Mouse (Mus musculus) heart, postnatal 0 days (tissue): ENCODE measurements around the gene Set. TPM values are rescaled to one million over a fixed set of nuclear protein-coding genes. Genes with fewer than 3 reads are reported as not detected.

Experiments
- ATAC-seq: fragments of 200-750 bp; cut with Nextera tagmentation; 2 replicates; pipeline ENCODE4 v1.8.0; 2017; ENCODE audit warnings: low read depth, moderate number of reproducible peaks, moderate library complexity; ENCODE audit not compliant: insufficient read depth
- DNase-seq: peaks from one replicate; pipeline ENCODE4 v3.0.0-alpha.2; 2016; ENCODE audit warnings: low spot score
- H3K27ac ChIP-seq: fragments of 300-500 bp; sonication (generic); 2 replicates; pipeline ENCODE4 v1.5.1; 2014; ENCODE audit warnings: low read depth, mild to moderate bottlenecking
- H3K27me3 ChIP-seq: fragments of 300-500 bp; sonication (generic); 2 replicates; pipeline ENCODE4 v1.6.1; 2014; ENCODE audit warnings: low read length, mixed read lengths; ENCODE audit not compliant: control insufficient read depth, insufficient read depth
- H3K36me3 ChIP-seq: fragments of 300-500 bp; sonication (generic); replicated peaks from 2 replicates; pipeline ENCODE4 v1.6.1; 2014; ENCODE audit warnings: low read length, mixed read lengths; ENCODE audit not compliant: control insufficient read depth, insufficient read depth
- H3K4me1 ChIP-seq: fragments of 300-500 bp; sonication (generic); 2 replicates; pipeline ENCODE4 v1.6.1; 2014; ENCODE audit warnings: antibody characterized with exemption; ENCODE audit not compliant: control insufficient read depth, insufficient read depth
- H3K4me2 ChIP-seq: fragments of 300-500 bp; sonication (generic); 2 replicates; pipeline ENCODE4 v1.6.1; 2014; ENCODE audit warnings: low read depth, mild to moderate bottlenecking, low read length, moderate library complexity
- H3K4me3 ChIP-seq: fragments of 300-500 bp; sonication (generic); 2 replicates; pipeline ENCODE4 v1.5.1; 2014; ENCODE audit warnings: low read depth, low read length
- H3K9ac ChIP-seq: fragments of 300-500 bp; sonication (generic); replicated peaks from 2 replicates; pipeline ENCODE4 v1.6.1; 2014; ENCODE audit warnings: low read depth, low read length, mixed read lengths
- H3K9me3 ChIP-seq: fragments of 300-500 bp; sonication (generic); replicated peaks from 2 replicates; pipeline ENCODE4 v1.6.1; 2016; ENCODE audit warnings: low read length; ENCODE audit not compliant: control insufficient read depth
- CTCF ChIP-seq: IDR thresholded peaks from 2 replicates; pipeline ENCODE4 v1.5.1; 2016; ENCODE audit warnings: antibody characterized with exemption, control low read depth, low read depth
- EP300 ChIP-seq: IDR thresholded peaks from 2 replicates; pipeline ENCODE4 v1.6.1; 2016; ENCODE audit warnings: antibody characterized with exemption, low read depth
- WGBS: fragments of 180-500 bp; shearing (Covaris S2); extraction: QIAGEN DNeasy Blood & Tissue Kit; methylation state at CpG from one replicate; pipeline ENCODE4 v1.1.7; 2014; 5-methylcytosine and 5-hydroxymethylcytosine counted together
- polyA plus RNA-seq: library from polyadenylated mRNA; unstranded; fragments of >200 nt; fragmentation: Nextera tagmentation; extraction: Ambion mirVana; gene quantifications from 2 replicates; pipeline ENCODE4 v1.2.1, GENCODE M21; 2015
- total RNA-seq: library from RNA; depleted of rRNA; stranded (reverse); fragments of >200 nt; gene quantifications from 2 replicates; pipeline ENCODE4 v1.2.3, GENCODE M21; 2014; ENCODE audit warnings: low replicate concordance

Set gene
- total and polyA plus RNA-seq, 2 experiments from 2014 or later, result 103 to 139 TPM

GRCm38 (mm10) chr2:30106364-30106763 lies 49.2 kb downstream of the Set start:
- Histone ChIP-seq H3K36me3 (peaks cover 66% of the 10 kb centered on the region), H3K4me3 (no peak overlapping the region), H3K27ac (no peak overlapping the region), H3K4me2 (no peak overlapping the region), H3K9me3 (no peaks in the 10 kb centered on the region), H3K4me1 (no peaks in the 10 kb centered on the region), H3K27me3 (no peaks in the 10 kb centered on the region), H3K9ac (no peak overlapping the region)
- no peak for DNase-seq
- no peak for ATAC-seq
- TF ChIP-seq EP300 (no peak), CTCF (peak; percentile 72)

GRCm38 (mm10) chr2:30107646-30108045 lies 50.5 kb downstream of the Set start:
- H3K4me1 ChIP-seq, result no peaks in the 10 kb centered on the region
- DNase-seq (no peak), ATAC-seq (no peak)
- no peak for TF ChIP-seq EP300
- no peak for TF ChIP-seq CTCF
- H3K9ac ChIP-seq, result no peak overlapping the region
- WGBS, result 91% methylated on average over 5 of the region's 5 CpGs
- no peaks in the 10 kb centered on the region for H3K9me3 ChIP-seq
- H3K27ac ChIP-seq, result no peak overlapping the region
- H3K36me3 ChIP-seq, result peaks cover 62% of the 10 kb centered on the region
- no peak overlapping the region for H3K4me3 ChIP-seq
- H3K4me2 ChIP-seq, result no peak overlapping the region
- no peaks in the 10 kb centered on the region for H3K27me3 ChIP-seq

- Histone ChIP-seq H3K9ac (no peak overlapping the region), H3K4me3 (no peak overlapping the region), H3K9me3 (no peaks in the 10 kb centered on the region), H3K27me3 (no peaks in the 10 kb centered on the region), H3K4me1 (no peaks in the 10 kb centered on the region), H3K4me2 (no peak overlapping the region), H3K36me3 (peaks cover 62% of the 10 kb centered on the region), H3K27ac (no peak overlapping the region)
- ATAC-seq (no peak), DNase-seq (no peak)
- TF ChIP-seq EP300 (no peak), CTCF (no peak)
- WGBS, result 74% methylated on average over 4 of the region's 4 CpGs
These were observed 51.1 kb downstream of the Set start for GRCm38 (mm10) chr2:30108260-30108659.

- H3K4me2 ChIP-seq, result no peak overlapping the region
- TF ChIP-seq CTCF (no peak), EP300 (no peak)
- H3K4me3 ChIP-seq, result no peak overlapping the region
- no peaks in the 10 kb centered on the region for H3K9me3 ChIP-seq
- no peak overlapping the region for H3K27ac ChIP-seq
- H3K4me1 ChIP-seq, result no peaks in the 10 kb centered on the region
- no peaks in the 10 kb centered on the region for H3K27me3 ChIP-seq
- ATAC-seq (no peak), DNase-seq (no peak)
- H3K36me3 ChIP-seq, result peaks cover 57% of the 10 kb centered on the region
- no peak overlapping the region for H3K9ac ChIP-seq
- 89% methylated on average over 2 of the region's 2 CpGs for WGBS
These were observed 54.3 kb downstream of the Set start for GRCm38 (mm10) chr2:30111500-30111899.

- no peak overlapping the region for H3K4me3 ChIP-seq
- no peak overlapping the region for H3K4me2 ChIP-seq
- no peaks in the 10 kb centered on the region for H3K27me3 ChIP-seq
- DNase-seq (no peak), ATAC-seq (no peak)
- no peak overlapping the region for H3K27ac ChIP-seq
- H3K9ac ChIP-seq, result no peak overlapping the region
- no peaks in the 10 kb centered on the region for H3K9me3 ChIP-seq
- H3K36me3 ChIP-seq, result peaks cover 47% of the 10 kb centered on the region
- TF ChIP-seq EP300 (no peak), CTCF (no peak)
- H3K4me1 ChIP-seq, result no peaks in the 10 kb centered on the region
- 81% methylated on average over 5 of the region's 5 CpGs for WGBS
These were observed 55.4 kb downstream of the Set start for GRCm38 (mm10) chr2:30112564-30112963.

- no peak overlapping the region for H3K9ac ChIP-seq
- ATAC-seq, result no peak
- H3K4me3 ChIP-seq, result no peak overlapping the region
- H3K4me1 ChIP-seq, result peaks cover 8% of the 10 kb centered on the region
- H3K4me2 ChIP-seq, result no peak overlapping the region
- TF ChIP-seq CTCF (no peak), EP300 (no peak)
- no peaks in the 10 kb centered on the region for H3K36me3 ChIP-seq
- WGBS, result 47% methylated on average over 6 of the region's 6 CpGs
- no peak overlapping the region for H3K27ac ChIP-seq
- no peaks in the 10 kb centered on the region for H3K9me3 ChIP-seq
- H3K27me3 ChIP-seq, result no peaks in the 10 kb centered on the region
- no peak for DNase-seq
These were observed 62.5 kb downstream of the Set start for GRCm38 (mm10) chr2:30119641-30120051.
